Mouse (Mus musculus) brown adipose tissue, adult 24 weeks (tissue): Measurements from ENCODE around the gene Dydc2. TPM values are rescaled to one million over a fixed set of nuclear protein-coding genes. Genes with fewer than 3 reads are reported as not detected.

Source experiments
- H3K27ac ChIP-seq: fragments of 200-500 bp; replicated peaks from 2 replicates; pipeline ENCODE4 v1.5.1; 2012; ENCODE audit warnings: low read depth, mild to moderate bottlenecking, low read length
- H3K4me1 ChIP-seq: fragments of 200-500 bp; 2 replicates; pipeline ENCODE4 v1.6.1; 2012; ENCODE audit warnings: low read length, mixed read lengths; ENCODE audit not compliant: control insufficient read depth, insufficient read depth, insufficient read length
- H3K4me3 ChIP-seq: fragments of 200-500 bp; 2 replicates; pipeline ENCODE4 v1.5.1; 2012; ENCODE audit warnings: low read depth, mild to moderate bottlenecking, low read length, moderate library complexity; ENCODE audit not compliant: insufficient read depth
- polyA plus RNA-seq: library from polyadenylated mRNA; stranded (reverse); fragments of >200 nt; gene quantifications from 2 replicates; pipeline ENCODE4 v1.2.4, GENCODE M21; 2012; ENCODE audit not compliant: missing spikeins, insufficient read depth, insufficient read length

Gene Dydc2
- polyA plus RNA-seq: not detected in 2 replicates

GRCm38 (mm10) chr14:41069108-41069507 is at the start of gene Dydc2:
TSS of gene Dydc2 (minus strand) at chr14:41069208.
- Histone ChIP-seq H3K4me1 (no peaks in the 10 kb centered on the region; the same call in 1 of the 2 replicates), H3K4me3 (no peak within 1 kb of the TSS), H3K27ac (no peak within 1 kb of the TSS)

- Histone ChIP-seq H3K4me1 (no peaks in the 10 kb centered on the region), H3K4me3 (no peak overlapping the region), H3K27ac (no peak overlapping the region)
These were observed 47.3 kb upstream of the Dydc2 start for GRCm38 (mm10) chr14:41116271-41116670.

GRCm38 (mm10) chr14:41112944-41113343 is 43.9 kb upstream of the Dydc2 start:
- H3K4me1 ChIP-seq: no peaks in the 10 kb centered on the region
- H3K27ac ChIP-seq: no peak overlapping the region
- H3K4me3 ChIP-seq: no peak overlapping the region

- Histone ChIP-seq H3K27ac (no peak overlapping the region), H3K4me3 (no peak overlapping the region), H3K4me1 (no peaks in the 10 kb centered on the region)
These were observed 42.1 kb upstream of the Dydc2 start for GRCm38 (mm10) chr14:41111031-41111668.

- Histone ChIP-seq H3K4me1 (no peaks in the 10 kb centered on the region), H3K27ac (no peak within 1 kb of the TSS), H3K4me3 (no peak within 1 kb of the TSS)
These were observed 35.9 kb upstream of the Dydc2 start, which contains the start of gene Mat1a for GRCm38 (mm10) chr14:41104853-41105444. TSS of gene Mat1a (plus strand) at chr14:41105035.

- Histone ChIP-seq H3K27ac (no peak overlapping the region), H3K4me1 (no peaks in the 10 kb centered on the region), H3K4me3 (no peak overlapping the region)
These were observed 33.3 kb upstream of the Dydc2 start for GRCm38 (mm10) chr14:41102269-41102668.

GRCm38 (mm10) chr14:41101242-41101641 is 32.2 kb upstream of the Dydc2 start:
- Histone ChIP-seq H3K27ac (no peak overlapping the region), H3K4me1 (no peaks in the 10 kb centered on the region), H3K4me3 (no peak overlapping the region)

GRCm38 (mm10) chr14:41100712-41101111 is 31.7 kb upstream of the Dydc2 start:
- Histone ChIP-seq H3K27ac (no peak overlapping the region), H3K4me1 (no peaks in the 10 kb centered on the region), H3K4me3 (no peak overlapping the region)

GRCm38 (mm10) chr14:41098726-41099125 is 29.7 kb upstream of the Dydc2 start:
- H3K27ac ChIP-seq: no peak overlapping the region
- H3K4me3 ChIP-seq: no peak overlapping the region
- H3K4me1 ChIP-seq: no peaks in the 10 kb centered on the region

GRCm38 (mm10) chr14:41096296-41096860 is 27.4 kb upstream of the Dydc2 start:
- Histone ChIP-seq H3K4me3 (no peak overlapping the region), H3K27ac (no peak overlapping the region), H3K4me1 (no peaks in the 10 kb centered on the region)

GRCm38 (mm10) chr14:41094114-41094513 is 25.1 kb upstream of the Dydc2 start:
- H3K4me1 ChIP-seq: no peaks in the 10 kb centered on the region
- no peak overlapping the region for H3K27ac ChIP-seq
- no peak overlapping the region for H3K4me3 ChIP-seq

GRCm38 (mm10) chr14:41090777-41091176 is 21.8 kb upstream of the Dydc2 start:
- Histone ChIP-seq H3K4me1 (no peaks in the 10 kb centered on the region), H3K4me3 (no peak overlapping the region), H3K27ac (no peak overlapping the region)

GRCm38 (mm10) chr14:41087509-41087908 is 18.5 kb upstream of the Dydc2 start:
- Histone ChIP-seq H3K4me3 (no peak overlapping the region), H3K4me1 (no peaks in the 10 kb centered on the region), H3K27ac (no peak overlapping the region)

GRCm38 (mm10) chr14:41082408-41082807 is 13.4 kb upstream of the Dydc2 start:
- Histone ChIP-seq H3K4me1 (no peaks in the 10 kb centered on the region), H3K4me3 (no peak overlapping the region), H3K27ac (no peak overlapping the region)

- Histone ChIP-seq H3K27ac (no peak overlapping the region), H3K4me3 (no peak overlapping the region; the same call in 1 of the 2 replicates), H3K4me1 (no peaks in the 10 kb centered on the region; the same call in 1 of the 2 replicates)
These were observed 3.9 kb upstream of the Dydc2 start for GRCm38 (mm10) chr14:41072944-41073275.
